Mouse (Mus musculus) limb, embryonic 13.5 days (tissue): ENCODE measurements around the gene Enah. TPM values are rescaled to one million over a fixed set of nuclear protein-coding genes. Genes with fewer than 3 reads are reported as not detected.
A peak's percentile ranks its signal among the peaks of the same experiment; 100 is the strongest.

Experiments used
- ATAC-seq: fragments of 200-750 bp; cut with Nextera tagmentation; 2 replicates; pipeline ENCODE4 v1.8.0; 2017; ENCODE audit warnings: low read depth, moderate number of reproducible peaks, moderate TSS enrichment; ENCODE audit not compliant: low FRiP score
- H3K27ac ChIP-seq: fragments of 300-500 bp; sonication (generic); 2 replicates; pipeline ENCODE4 v1.5.1; 2015; ENCODE audit warnings: inconsistent platforms, mild to moderate bottlenecking, moderate library complexity
- H3K27me3 ChIP-seq: fragments of 300-500 bp; sonication (generic); 2 replicates; pipeline ENCODE4 v1.6.1; 2015; ENCODE audit warnings: mild to moderate bottlenecking, inconsistent platforms
- H3K36me3 ChIP-seq: fragments of 300-500 bp; sonication (generic); 2 replicates; pipeline ENCODE4 v1.6.1; 2015; ENCODE audit warnings: inconsistent platforms, mild to moderate bottlenecking, moderate library complexity
- H3K4me1 ChIP-seq: fragments of 300-500 bp; sonication (generic); 2 replicates; pipeline ENCODE4 v1.6.1; 2015; ENCODE audit warnings: inconsistent platforms
- H3K4me2 ChIP-seq: fragments of 300-500 bp; sonication (generic); replicated peaks from 2 replicates; pipeline ENCODE4 v1.6.1; 2015; ENCODE audit warnings: inconsistent platforms, mild to moderate bottlenecking, moderate library complexity
- H3K4me3 ChIP-seq: fragments of 300-500 bp; sonication (generic); 2 replicates; pipeline ENCODE4 v1.5.1; 2015; ENCODE audit warnings: moderate library complexity, mild to moderate bottlenecking, inconsistent platforms
- H3K9ac ChIP-seq: fragments of 300-500 bp; sonication (generic); 2 replicates; pipeline ENCODE4 v1.6.1; 2015; ENCODE audit warnings: mild to moderate bottlenecking, inconsistent platforms
- H3K9me3 ChIP-seq: fragments of 300-500 bp; sonication (generic); 2 replicates; pipeline ENCODE4 v1.6.1; 2016; ENCODE audit warnings: inconsistent platforms
- WGBS: fragments of 180-500 bp; shearing (Covaris S2); methylation state at CpG from one replicate; pipeline ENCODE4 v1.1.7; 2015; 5-methylcytosine and 5-hydroxymethylcytosine counted together
- polyA plus RNA-seq: library from polyadenylated mRNA; unstranded; fragments of >200 nt; fragmentation: Nextera tagmentation; extraction: Ambion mirVana; gene quantifications from 2 replicates; pipeline ENCODE4 v1.2.1, GENCODE M21; 2015

Enah gene
- polyA plus RNA-seq, 1 experiment from 2014 or later: 27.1 TPM

DNA sequence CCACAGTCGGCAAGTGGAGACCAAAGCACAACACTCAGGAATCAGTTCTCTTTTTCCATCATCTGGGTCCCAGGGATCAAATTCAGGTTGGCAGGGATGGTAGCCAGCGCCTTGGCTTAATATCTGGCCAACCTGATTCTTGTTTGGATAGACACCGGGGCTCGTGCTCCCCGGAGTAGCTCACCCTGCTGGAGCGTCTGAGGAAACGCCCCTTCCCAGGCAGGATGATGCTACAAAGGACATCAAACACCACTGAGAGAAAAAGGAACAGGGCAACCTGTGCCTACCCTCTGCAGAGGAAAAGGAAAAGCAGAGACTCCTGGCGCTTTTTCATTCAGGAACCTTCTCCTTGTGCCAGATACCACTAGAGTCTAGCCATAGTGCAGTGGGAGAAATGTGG lies 156.4 kb downstream of the Enah start:
- no peak for ATAC-seq
- Histone ChIP-seq H3K27me3 (0 out of 2 replicates have a peak, but pooled peaks cover 2% of the 10 kb centered on the region), H3K9me3 (no peaks in the 10 kb centered on the region), H3K9ac (no peak overlapping the region), H3K4me3 (no peak overlapping the region), H3K4me2 (no peak overlapping the region), H3K27ac (no peak overlapping the region), H3K36me3 (no peaks in the 10 kb centered on the region), H3K4me1 (peaks cover 17% of the 10 kb centered on the region)
- WGBS: 34% methylated on average over 8 of the region's 8 CpGs

DNA sequence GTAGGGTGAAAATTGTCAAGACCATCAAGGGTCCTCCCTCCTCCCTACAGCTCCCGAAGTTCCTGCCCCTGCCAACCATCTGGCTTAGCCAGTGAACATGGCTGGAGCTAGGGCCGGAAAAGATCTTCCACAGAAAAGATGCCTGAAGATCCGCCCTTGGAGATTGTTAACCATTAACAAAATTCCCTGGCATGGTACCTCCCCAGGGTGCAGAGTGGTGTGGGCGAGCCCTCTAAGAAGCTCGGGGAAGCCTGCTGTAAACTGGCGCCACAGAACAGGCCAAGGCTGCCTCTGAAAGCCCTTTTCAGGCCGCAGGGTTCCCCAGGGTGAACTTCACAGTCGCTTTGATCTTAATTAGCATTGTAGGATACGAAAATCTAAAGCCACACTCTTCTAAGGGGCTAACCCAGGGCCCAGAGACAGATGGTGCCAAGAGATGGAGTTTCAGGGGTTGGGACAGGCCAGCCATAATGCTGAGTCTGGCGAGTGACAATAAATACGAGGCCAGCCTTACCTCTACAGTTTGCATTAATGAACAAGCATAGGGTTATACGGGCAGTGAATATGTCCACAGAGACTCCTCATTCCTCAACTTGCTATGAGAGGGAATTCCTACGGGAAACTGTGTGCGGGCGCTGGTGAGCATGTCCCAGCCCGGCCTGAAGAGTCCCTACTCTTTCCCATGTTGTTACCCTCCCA lies 157.0 kb downstream of the Enah start:
- Histone ChIP-seq H3K4me3 (no peak overlapping the region), H3K36me3 (no peaks in the 10 kb centered on the region), H3K4me2 (no peak overlapping the region), H3K27me3 (0 out of 2 replicates have a peak, but pooled peaks cover 2% of the 10 kb centered on the region), H3K9me3 (no peaks in the 10 kb centered on the region), H3K9ac (no peak overlapping the region), H3K4me1 (peaks cover 17% of the 10 kb centered on the region), H3K27ac (no peak overlapping the region)
- ATAC-seq: no peak
- 34% methylated on average over 16 of the region's 16 CpGs for WGBS

DNA sequence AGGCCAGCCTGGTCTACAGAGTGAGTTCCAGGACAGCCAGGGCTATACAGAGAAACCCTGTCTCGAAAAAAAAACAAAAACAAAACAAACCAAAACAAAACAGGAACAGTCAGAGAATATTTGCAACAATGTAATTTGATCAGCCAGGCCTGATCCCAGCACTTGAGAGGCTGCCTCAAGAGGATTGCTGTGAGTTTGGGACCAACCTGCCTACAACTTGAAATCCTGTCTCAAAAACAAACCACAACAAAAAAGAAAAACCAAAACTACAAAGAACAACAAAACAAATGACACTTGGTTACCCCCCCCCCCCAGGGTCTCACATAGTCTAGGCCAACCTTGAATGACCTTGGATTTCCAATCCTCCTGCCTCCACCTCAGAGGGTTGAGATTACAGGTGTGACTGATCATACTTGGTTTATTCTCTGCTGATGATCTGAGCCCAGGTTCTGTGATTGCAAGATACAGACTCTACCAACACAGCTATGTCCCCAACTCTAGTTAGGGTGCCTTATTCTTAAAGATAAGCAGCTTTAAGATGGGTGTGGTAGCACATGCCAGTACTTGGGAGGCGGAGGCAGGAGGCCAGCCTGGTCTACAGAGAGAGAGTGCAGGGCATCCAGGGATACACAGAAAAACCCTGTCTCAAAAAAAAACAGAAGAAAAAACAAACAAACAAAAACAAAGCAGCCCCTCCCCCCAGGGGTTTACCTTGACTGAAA lies 158.4 kb downstream of the Enah start:
- no peaks in the 10 kb centered on the region for H3K9me3 ChIP-seq

GRCm38 (mm10) chr1:181860659-181861058 lies 159.1 kb downstream of the Enah start:
- Histone ChIP-seq H3K36me3 (no peaks in the 10 kb centered on the region), H3K4me3 (no peak overlapping the region), H3K9ac (no peak overlapping the region), H3K27me3 (0 out of 2 replicates have a peak, but pooled peaks cover 2% of the 10 kb centered on the region), H3K9me3 (no peaks in the 10 kb centered on the region), H3K4me2 (no peak overlapping the region), H3K27ac (no peak overlapping the region), H3K4me1 (peaks cover 17% of the 10 kb centered on the region)
- ATAC-seq: no peak
- WGBS: 9% methylated on average over 5 of the region's 5 CpGs

More for the DNA sequence above, 158.4 kb downstream of the Enah start:
- Histone ChIP-seq H3K4me2 (no peak overlapping the region), H3K27me3 (0 out of 2 replicates have a peak, but pooled peaks cover 2% of the 10 kb centered on the region), H3K4me3 (no peak overlapping the region), H3K36me3 (no peaks in the 10 kb centered on the region), H3K9ac (no peak overlapping the region), H3K4me1 (peaks cover 17% of the 10 kb centered on the region), H3K27ac (no peak overlapping the region)
- WGBS: 84% methylated on average over 2 of the region's 2 CpGs
- ATAC-seq: no peak

GRCm38 (mm10) chr1:181856329-181856728 lies 163.5 kb downstream of the Enah start:
- Histone ChIP-seq H3K27me3 (0 out of 2 replicates have a peak, but pooled peaks cover 5% of the 10 kb centered on the region), H3K4me3 (no peak overlapping the region), H3K9ac (no peak overlapping the region), H3K4me2 (no peak overlapping the region), H3K36me3 (no peaks in the 10 kb centered on the region), H3K9me3 (no peaks in the 10 kb centered on the region), H3K4me1 (peaks cover 23% of the 10 kb centered on the region), H3K27ac (no peak overlapping the region)
- ATAC-seq: no peak
- WGBS: 93% methylated on average over 2 of the region's 2 CpGs

- no peak overlapping the region for H3K27ac ChIP-seq
- H3K4me2 ChIP-seq: no peak overlapping the region
- 92% methylated on average over 2 of the region's 2 CpGs for WGBS
- ATAC-seq: no peak
- H3K4me1 ChIP-seq: peaks cover 18% of the 10 kb centered on the region
- 0 out of 2 replicates have a peak, but pooled peaks cover 5% of the 10 kb centered on the region for H3K27me3 ChIP-seq
- H3K4me3 ChIP-seq: no peak overlapping the region
- H3K9ac ChIP-seq: no peak overlapping the region
- H3K9me3 ChIP-seq: no peaks in the 10 kb centered on the region
- no peaks in the 10 kb centered on the region for H3K36me3 ChIP-seq
These were observed 165.0 kb downstream of the Enah start for GRCm38 (mm10) chr1:181854829-181855228.

- 0 out of 2 replicates have a peak, but pooled peaks cover 5% of the 10 kb centered on the region for H3K27me3 ChIP-seq
- WGBS: 10% methylated on average over 21 of the region's 21 CpGs
- H3K9me3 ChIP-seq: no peaks in the 10 kb centered on the region
- ATAC-seq: peak; percentile 24; the same call in 1 of the 2 replicates
- H3K9ac ChIP-seq: peak overlapping the region; percentile 43; the same call in 1 of the 2 replicates
- no peaks in the 10 kb centered on the region for H3K36me3 ChIP-seq
- H3K4me1 ChIP-seq: peaks cover 22% of the 10 kb centered on the region
- H3K27ac ChIP-seq: no peak overlapping the region
- H3K4me2 ChIP-seq: peak overlapping the region; percentile 57
- H3K4me3 ChIP-seq: peak overlapping the region; percentile 21; the same call in 1 of the 2 replicates
These were observed 166.6 kb downstream of the Enah start for GRCm38 (mm10) chr1:181853081-181853736.

DNA sequence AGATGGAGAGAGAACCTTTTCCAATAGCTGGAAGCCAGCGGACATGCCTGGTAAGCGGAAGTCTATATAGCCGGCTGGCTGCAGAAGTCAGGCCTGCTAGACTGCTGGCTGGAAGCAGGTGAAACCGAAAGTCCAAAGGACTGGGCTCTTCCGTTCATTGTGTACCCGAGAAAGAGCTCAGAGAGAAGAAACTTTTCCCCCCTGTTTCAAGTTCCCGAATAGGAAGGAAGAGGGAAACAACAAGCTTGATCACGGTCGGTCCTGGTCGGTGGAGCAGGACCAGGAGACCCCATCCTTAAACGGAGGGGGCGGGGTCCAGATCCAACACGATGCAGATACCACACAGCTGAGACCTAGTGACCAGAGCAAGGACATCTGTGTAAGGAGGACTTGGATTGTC lies 167.3 kb downstream of the Enah start:
- H3K4me1 ChIP-seq: peaks cover 26% of the 10 kb centered on the region
- H3K4me2 ChIP-seq: peak overlapping the region; percentile 57
- H3K4me3 ChIP-seq: no peak overlapping the region

GRCm38 (mm10) chr1:181851521-181852310 lies 168.1 kb downstream of the Enah start:
- H3K27ac ChIP-seq: peak overlapping the region; percentile 33; the same call in 1 of the 2 replicates
- 77% methylated on average over 12 of the region's 12 CpGs for WGBS
- no peak overlapping the region for H3K4me3 ChIP-seq
- H3K27me3 ChIP-seq: 0 out of 2 replicates have a peak, but pooled peaks cover 5% of the 10 kb centered on the region
- H3K9me3 ChIP-seq: no peaks in the 10 kb centered on the region
- H3K4me2 ChIP-seq: 0 out of 2 replicates have a peak overlapping the region, but pooled peaks have one; percentile 57
- peaks cover 26% of the 10 kb centered on the region for H3K4me1 ChIP-seq
- ATAC-seq: no peak
- H3K9ac ChIP-seq: no peak overlapping the region
- H3K36me3 ChIP-seq: no peaks in the 10 kb centered on the region

More for the DNA sequence above, 167.3 kb downstream of the Enah start:
- ATAC-seq: no peak
- H3K36me3 ChIP-seq: no peaks in the 10 kb centered on the region
- H3K27me3 ChIP-seq: 0 out of 2 replicates have a peak, but pooled peaks cover 5% of the 10 kb centered on the region
- no peak overlapping the region for H3K27ac ChIP-seq
- no peak overlapping the region for H3K9ac ChIP-seq
- no peaks in the 10 kb centered on the region for H3K9me3 ChIP-seq
- WGBS: 49% methylated on average over 13 of the region's 13 CpGs

DNA sequence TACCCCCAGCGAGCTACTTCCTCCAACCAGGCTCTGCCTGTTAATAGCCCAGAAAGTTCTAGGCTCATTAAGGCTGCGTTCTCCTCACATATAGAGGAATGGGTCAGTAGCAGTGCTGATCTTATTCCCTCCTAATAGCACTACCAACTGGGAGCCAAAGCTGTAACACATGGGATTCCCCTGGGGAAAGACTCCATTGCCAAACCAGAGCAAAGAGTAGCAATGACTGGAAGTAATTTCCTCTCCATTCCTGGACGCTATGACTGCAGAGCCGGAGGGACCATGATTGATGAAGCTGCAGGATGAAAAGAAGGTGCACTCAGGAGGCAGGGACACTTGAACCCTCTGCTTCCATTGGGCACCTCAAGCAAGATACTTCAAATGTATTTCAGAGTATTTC lies 169.3 kb downstream of the Enah start:
- H3K9me3 ChIP-seq: no peaks in the 10 kb centered on the region
- 0 out of 2 replicates have a peak, but pooled peaks cover 5% of the 10 kb centered on the region for H3K27me3 ChIP-seq
- no peaks in the 10 kb centered on the region for H3K36me3 ChIP-seq
- no peak overlapping the region for H3K4me3 ChIP-seq
- peaks cover 26% of the 10 kb centered on the region for H3K4me1 ChIP-seq
- H3K4me2 ChIP-seq: no peak overlapping the region
- no peak overlapping the region for H3K9ac ChIP-seq
- ATAC-seq: no peak
- no peak overlapping the region for H3K27ac ChIP-seq
- WGBS: 44% methylated on average over 4 of the region's 4 CpGs

GRCm38 (mm10) chr1:181848210-181848609 lies 171.6 kb downstream of the Enah start:
- Histone ChIP-seq H3K4me1 (peaks cover 26% of the 10 kb centered on the region), H3K27me3 (0 out of 2 replicates have a peak, but pooled peaks cover 3% of the 10 kb centered on the region), H3K9ac (no peak overlapping the region), H3K9me3 (no peaks in the 10 kb centered on the region), H3K27ac (peak overlapping the region; percentile 29; the same call in 1 of the 2 replicates), H3K4me2 (no peak overlapping the region), H3K4me3 (no peak overlapping the region), H3K36me3 (no peaks in the 10 kb centered on the region)
- peak; percentile 61; the same call in 1 of the 2 replicates for ATAC-seq
- WGBS: 66% methylated on average over 1 of the region's 1 CpGs
